Mouse (Mus musculus) kidney, postnatal 14 days (tissue): ENCODE measurements around the gene Cyb561a3.

ENCODE experiments used
- DNase-seq: peaks from one replicate; pipeline ENCODE4 v3.0.0; 2022; ENCODE audit warnings: mixed read lengths

The Cyb561a3 gene

GRCm38 (mm10) chr19:10591659-10592377 lies 14.8 kb downstream of the Cyb561a3 start:
- DNase-seq = no peak

DNA sequence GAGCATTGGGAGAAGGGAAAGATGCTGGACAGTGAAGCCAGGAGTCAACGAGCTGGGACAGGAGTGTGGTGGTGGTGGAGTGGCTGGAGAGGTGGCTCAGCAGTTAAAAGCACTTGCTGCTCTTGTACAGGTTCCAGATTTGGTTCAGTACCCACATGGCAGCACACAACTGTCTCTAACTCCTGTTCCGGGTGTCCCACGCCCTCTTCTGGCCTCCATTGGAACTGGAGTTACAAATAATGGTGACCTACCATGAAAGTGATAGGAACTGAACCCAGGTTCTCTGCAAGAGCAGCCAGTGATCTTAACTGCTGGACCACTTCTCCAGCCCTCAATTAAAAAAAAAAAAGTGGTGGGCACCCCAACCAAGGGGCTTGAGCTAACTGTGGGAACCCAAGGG lies 21.2 kb downstream of the Cyb561a3 start:
- DNase-seq = no peak

- DNase-seq = no peak
These were observed 22.7 kb downstream of the Cyb561a3 start for GRCm38 (mm10) chr19:10599648-10600047.

- DNase-seq = no peak
These were observed 25.3 kb downstream of the Cyb561a3 start for GRCm38 (mm10) chr19:10602247-10602769.

DNA sequence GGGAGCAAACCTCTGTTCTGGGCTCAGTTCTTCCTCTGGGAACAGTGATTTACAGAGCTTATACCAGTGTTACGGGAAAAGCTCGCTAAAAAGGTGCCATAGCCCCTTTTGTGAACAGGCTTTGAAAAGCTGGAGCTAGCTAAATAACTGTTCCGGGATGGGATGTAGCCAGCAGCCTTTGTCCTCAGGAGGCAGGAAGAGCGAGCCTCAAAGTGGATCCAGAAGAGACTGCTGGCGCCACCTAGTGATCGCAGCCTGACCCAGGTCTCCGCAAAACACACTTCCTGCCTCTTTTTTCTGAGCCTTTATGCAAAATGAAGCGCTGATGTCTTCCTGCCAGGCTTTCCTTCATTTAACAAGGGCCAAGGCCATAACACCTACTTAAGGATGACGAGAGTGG lies 25.8 kb downstream of the Cyb561a3 start:
- DNase-seq = peak; percentile 93

GRCm38 (mm10) chr19:10603660-10604523 lies 26.9 kb downstream of the Cyb561a3 start:
- peak; percentile 82 for DNase-seq

- DNase-seq = no peak
These were observed 27.6 kb downstream of the Cyb561a3 start for GRCm38 (mm10) chr19:10604534-10604933.

GRCm38 (mm10) chr19:10605293-10605900 lies 28.4 kb downstream of the Cyb561a3 start, which contains the start of the genes Ddb1 and Tkfc:
Gene Ddb1 (plus strand): TSS chr19:10605327.
Gene Tkfc (minus strand): TSS chr19:10605654.
- DNase-seq = peak; percentile 99

- DNase-seq = peak; percentile 41
These were observed 29.1 kb downstream of the Cyb561a3 start for GRCm38 (mm10) chr19:10605901-10606622.

DNA sequence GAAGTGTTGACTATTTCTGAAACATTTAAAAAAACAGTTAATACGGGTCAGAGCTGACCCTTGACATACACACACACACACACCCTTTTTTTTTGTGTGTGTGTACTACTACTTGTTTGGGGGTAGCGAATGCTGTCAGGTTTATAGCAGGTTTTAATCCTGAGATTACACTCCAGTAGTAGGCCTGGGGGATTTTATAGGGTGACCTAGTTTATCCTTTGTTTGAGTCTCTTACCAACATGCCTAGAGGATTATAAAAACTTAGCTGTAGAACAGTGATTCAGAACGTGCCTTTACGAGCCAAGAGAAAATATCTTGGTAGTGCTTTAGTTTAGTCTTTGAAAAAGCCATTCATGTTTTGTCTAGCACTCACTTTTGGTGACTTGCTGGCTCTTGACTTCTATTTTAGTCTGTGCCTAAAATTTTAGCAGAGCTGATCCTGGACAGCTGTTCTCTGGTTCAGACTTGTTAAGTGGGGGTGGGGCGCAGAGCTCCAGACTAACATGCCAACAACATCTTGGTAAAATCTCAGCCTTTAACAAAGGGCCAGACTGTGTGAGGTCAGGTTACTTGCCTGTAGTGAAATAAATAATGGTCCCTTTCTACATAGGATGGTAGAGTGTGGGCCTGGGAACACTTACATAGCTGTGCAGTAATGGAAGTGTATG lies 31.7 kb downstream of the Cyb561a3 start:
- no peak for DNase-seq

- DNase-seq = peak; percentile 61
These were observed 57.3 kb downstream of the Cyb561a3 start, which contains the start of gene Vwce for GRCm38 (mm10) chr19:10634106-10634871. Gene Vwce (plus strand): TSS chr19:10634213.

GRCm38 (mm10) chr19:10634872-10635318 lies 57.9 kb downstream of the Cyb561a3 start:
- DNase-seq = peak; percentile 80

- no peak for DNase-seq
These were observed 60.9 kb downstream of the Cyb561a3 start for GRCm38 (mm10) chr19:10637840-10638239.

DNA sequence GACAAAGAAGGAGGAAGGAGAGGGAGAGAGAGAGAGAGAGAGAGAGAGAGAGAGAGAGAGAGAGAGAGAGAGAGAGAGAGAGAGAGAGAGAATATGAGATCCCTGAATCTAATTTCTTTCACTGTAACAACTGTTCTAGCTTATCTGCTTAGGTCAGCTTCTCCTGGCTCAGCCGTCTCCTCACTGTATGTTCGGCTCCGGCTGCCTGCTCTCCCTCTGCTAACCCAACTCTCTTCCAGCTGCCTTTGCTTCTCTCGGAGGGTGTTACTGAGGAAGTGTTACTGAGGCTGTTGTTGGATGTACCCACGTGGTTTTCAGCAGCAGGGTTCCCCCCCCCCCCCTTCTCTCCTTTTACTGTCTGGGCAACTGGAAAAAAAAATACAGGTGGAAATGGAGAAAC lies 63.1 kb downstream of the Cyb561a3 start:
- no peak for DNase-seq

- DNase-seq = no peak
These were observed 63.8 kb downstream of the Cyb561a3 start for GRCm38 (mm10) chr19:10640589-10641378.
